Comparison of ENCODE assay signal across 8 mouse cellular contexts in genomic region chr7:67444523-67444942, GRCm38 (mm10).
DNase-seq lines count a peak whose midpoint lies in the region; ATAC-seq and TF ChIP-seq lines count a peak whose summit lies in the region.

No protein-coding gene starts in this region.

- no peak overlapping the region for H3K27ac ChIP-seq in kidney, postnatal 0 days
- H3K27ac ChIP-seq in hindbrain, embryonic 14.5 days, result peak overlapping the region; percentile 9; the same call in 1 of the 2 replicates
- no peak overlapping the region for H3K27ac ChIP-seq in neural tube, embryonic 11.5 days (ENCODE audit: low read depth, low read length)

- TF ChIP-seq CTCF in kidney, postnatal 0 days (IDR thresholded peaks at IDR 0.05; ENCODE audit: low read depth), result no peak

- no peak overlapping the region for H3K9ac ChIP-seq in kidney, postnatal 0 days (ENCODE audit: low read depth, low read length)
- H3K9ac ChIP-seq in hindbrain, embryonic 14.5 days, result no peak overlapping the region
- H3K9ac ChIP-seq in neural tube, embryonic 11.5 days (ENCODE audit: low read length), result no peak overlapping the region

- no peaks in the 10 kb centered on the region for H3K27me3 ChIP-seq in kidney, postnatal 0 days (ENCODE audit: insufficient read depth, low read length)
- H3K27me3 ChIP-seq in hindbrain, embryonic 14.5 days (ENCODE audit: control insufficient read depth, insufficient read depth, low read length), result no peaks in the 10 kb centered on the region
- H3K27me3 ChIP-seq in neural tube, embryonic 11.5 days (ENCODE audit: control insufficient read depth, insufficient read depth, low read length), result no peaks in the 10 kb centered on the region

- no peak overlapping the region for H3K4me2 ChIP-seq in kidney, postnatal 0 days (ENCODE audit: low read length)
- H3K4me2 ChIP-seq in hindbrain, embryonic 14.5 days (replicated peaks), result no peak overlapping the region
- no peak overlapping the region for H3K4me2 ChIP-seq in neural tube, embryonic 11.5 days (ENCODE audit: low read depth)

- DNase-seq in kidney, postnatal 0 days (ENCODE audit: low spot score), result peak; percentile 44
- no peak for DNase-seq in kidney, postnatal 14 days
- peak; percentile 56 for DNase-seq in embryo, embryonic 11 days
- DNase-seq in hindbrain, embryonic 14.5 days (ENCODE audit: low spot score), result no peak
- DNase-seq in neural tube, embryonic 11.5 days (ENCODE audit: low spot score), result peak; percentile 63
- no peak for DNase-seq in frontal cortex, postnatal 25 days (ENCODE audit: low spot score in 2 of 2)
- no peak for DNase-seq in cerebellum, adult 18-20 months
- no peak for DNase-seq in layer of hippocampus, adult 11-12 months (ENCODE audit: low spot score)

- peak; percentile 69 for ATAC-seq in kidney, postnatal 0 days (replicated peaks; ENCODE audit: low FRiP score, low read depth)
- peak; percentile 28; the same call in 1 of the 2 replicates for ATAC-seq in hindbrain, embryonic 14.5 days (ENCODE audit: low FRiP score)
- ATAC-seq in neural tube, embryonic 11.5 days (ENCODE audit: insufficient read depth, low FRiP score, low TSS enrichment), result peak; percentile 53

- H3K9me3 ChIP-seq in kidney, postnatal 0 days (replicated peaks; ENCODE audit: low read length), result no peaks in the 10 kb centered on the region
- no peaks in the 10 kb centered on the region for H3K9me3 ChIP-seq in hindbrain, embryonic 14.5 days (ENCODE audit: control insufficient read depth, low read length)
- H3K9me3 ChIP-seq in neural tube, embryonic 11.5 days (ENCODE audit: control insufficient read depth, low read length), result no peaks in the 10 kb centered on the region

- H3K36me3 ChIP-seq in kidney, postnatal 0 days (ENCODE audit: insufficient read depth, low read length), result no peaks in the 10 kb centered on the region
- H3K36me3 ChIP-seq in hindbrain, embryonic 14.5 days (replicated peaks; ENCODE audit: control insufficient read depth, insufficient read depth), result no peaks in the 10 kb centered on the region
- no peaks in the 10 kb centered on the region for H3K36me3 ChIP-seq in neural tube, embryonic 11.5 days (ENCODE audit: control insufficient read depth, insufficient read depth, low read length)

- 53% methylated on average over 3 of the region's 3 CpGs for WGBS in kidney, postnatal 0 days
- WGBS in hindbrain, embryonic 14.5 days, result 33% methylated on average over 3 of the region's 3 CpGs
- WGBS in neural tube, embryonic 11.5 days, result 42% methylated on average over 3 of the region's 3 CpGs

- H3K4me1 ChIP-seq in kidney, postnatal 0 days (replicated peaks; ENCODE audit: insufficient read depth, low read length), result peaks cover 24% of the 10 kb centered on the region; the same call in 1 of the 2 replicates
- peaks cover 41% of the 10 kb centered on the region for H3K4me1 ChIP-seq in hindbrain, embryonic 14.5 days (replicated peaks; ENCODE audit: control insufficient read depth, insufficient read depth, low read length)
- H3K4me1 ChIP-seq in neural tube, embryonic 11.5 days (ENCODE audit: control insufficient read depth, insufficient read depth, low read length), result peaks cover 19% of the 10 kb centered on the region

- H3K4me3 ChIP-seq in kidney, postnatal 0 days (replicated peaks; ENCODE audit: low read depth, low read length), result no peak overlapping the region
- H3K4me3 ChIP-seq in hindbrain, embryonic 14.5 days (replicated peaks; ENCODE audit: low read length), result no peak overlapping the region
- no peak overlapping the region for H3K4me3 ChIP-seq in neural tube, embryonic 11.5 days (ENCODE audit: low read depth, low read length)

Comparison
In these comparisons a context has a peak if more than half of its experiments do, and no peak if none do; other contexts are left out.
1. DNase-seq: peak in kidney, postnatal 0 days (single experiment), embryo, embryonic 11 days (single experiment) and neural tube, embryonic 11.5 days (single experiment); none in kidney, postnatal 14 days (single experiment), hindbrain, embryonic 14.5 days (single experiment), frontal cortex, postnatal 25 days (0 of 2), cerebellum, adult 18-20 months (0 of 2) and layer of hippocampus, adult 11-12 months (single experiment).
2. Peak in every context shown above with its lines, with median percentiles within 50 percentile points of each other: ATAC-seq.